Mouse (Mus musculus): Measurements from ENCODE around the gene Nrbp1.

GRCm38 (mm10) chr5:31221304-31221945 is 19.2 kb upstream of the Nrbp1 start:
- TF ChIP-seq CTCF (IDR thresholded peaks at IDR 0.05; ENCODE audit: control insufficient read depth, insufficient read depth, low read length) = peak; percentile 22; the same call in 1 of the 2 replicates
- no peak for TF ChIP-seq POLR2A (IDR thresholded peaks at IDR 0.05; ENCODE audit: borderline replicate concordance, control insufficient read depth, low read depth, low read length)
